Mouse (Mus musculus): Measurements from ENCODE around the gene Eif2ak3.
A peak's percentile ranks its signal among the peaks of the same experiment; 100 is the strongest.

The Eif2ak3 gene

GRCm38 (mm10) chr6:70831179-70831839, 13.0 kb upstream of the Eif2ak3 start:
- no peak for DNase-seq (ENCODE audit: low read depth, low spot score)

DNA sequence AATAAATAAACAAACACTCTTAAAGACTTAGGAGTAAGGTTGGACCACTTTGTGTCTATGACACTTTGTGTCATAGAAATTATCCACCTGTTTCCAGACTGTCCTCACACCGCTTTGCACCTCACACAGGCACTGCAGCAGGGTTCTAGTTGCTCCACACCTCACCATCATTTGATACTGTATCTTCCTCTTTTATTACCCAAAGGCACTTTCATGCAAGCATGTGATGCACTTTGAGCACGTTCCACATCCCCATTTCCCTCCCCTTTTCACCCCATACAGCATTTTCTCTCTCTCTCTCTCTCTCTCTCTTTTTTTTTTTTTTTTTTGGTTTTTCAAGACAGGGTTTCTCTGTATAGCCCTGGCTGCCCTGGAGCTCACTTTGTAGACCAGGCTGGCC, 7.0 kb upstream of the Eif2ak3 start:
- no peak for DNase-seq (ENCODE audit: low read depth, low spot score)

DNA sequence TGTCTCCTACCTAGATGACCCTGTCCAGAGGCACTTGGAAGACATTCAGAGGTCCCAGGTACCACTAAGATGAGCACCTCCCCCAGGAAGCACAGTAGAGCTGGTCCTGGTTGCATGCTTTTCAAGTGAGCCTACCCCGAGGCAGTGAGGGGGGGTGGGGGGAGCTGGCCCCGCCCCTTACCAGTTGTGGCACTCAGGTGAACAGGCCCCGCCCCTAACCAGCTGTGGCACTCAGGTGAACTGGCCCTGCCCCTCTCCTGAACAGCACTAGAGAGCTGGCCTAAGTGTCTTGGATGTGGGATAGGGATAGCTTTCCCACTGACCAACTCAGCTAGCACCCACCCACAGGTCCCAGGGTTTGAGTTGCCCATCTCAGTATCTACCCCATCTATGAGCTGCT, 5.8 kb upstream of the Eif2ak3 start:
- no peak for DNase-seq (ENCODE audit: low read depth, low spot score)

DNA sequence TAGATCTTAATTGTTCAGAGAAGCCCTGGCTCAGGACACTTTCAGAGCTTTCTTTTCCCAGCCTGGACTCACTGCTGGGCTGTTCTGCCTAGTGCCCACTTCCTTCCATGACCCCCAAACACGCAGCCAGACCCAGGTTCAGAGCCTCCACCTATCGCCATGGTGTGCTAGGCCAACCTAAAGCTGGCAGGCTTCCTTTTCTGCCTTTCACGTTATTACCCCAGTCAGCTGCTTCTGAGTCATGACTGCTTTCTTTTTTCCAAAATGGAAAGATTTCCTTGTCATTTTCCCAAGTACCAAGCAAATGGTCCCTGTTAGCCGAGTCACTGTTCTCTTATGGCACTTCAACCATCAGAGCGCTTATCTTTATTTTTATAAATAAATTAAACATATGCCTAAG, 4.0 kb upstream of the Eif2ak3 start:
- no peak for DNase-seq (ENCODE audit: low read depth, low spot score)

DNA sequence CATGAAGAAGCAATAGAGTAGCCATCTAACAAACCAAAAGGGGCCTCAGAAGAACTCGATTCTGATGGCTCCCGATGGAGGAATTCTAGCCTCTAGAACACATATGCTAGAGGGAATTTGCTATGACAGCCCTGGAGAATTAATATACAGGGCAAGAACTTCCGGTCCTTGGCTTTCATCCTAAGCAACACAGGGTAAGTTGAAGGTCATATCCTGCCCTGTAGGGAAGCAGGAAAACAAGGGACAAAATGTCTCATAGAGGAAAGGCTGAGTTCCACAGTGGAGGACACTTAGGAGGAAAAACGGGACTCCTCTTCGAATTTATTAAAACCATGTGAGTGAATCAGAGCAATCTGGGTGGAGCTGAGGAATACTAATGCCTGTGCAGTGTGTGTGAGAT, 1.3 kb upstream of the Eif2ak3 start:
- no peak for DNase-seq (ENCODE audit: low read depth, low spot score)

DNA sequence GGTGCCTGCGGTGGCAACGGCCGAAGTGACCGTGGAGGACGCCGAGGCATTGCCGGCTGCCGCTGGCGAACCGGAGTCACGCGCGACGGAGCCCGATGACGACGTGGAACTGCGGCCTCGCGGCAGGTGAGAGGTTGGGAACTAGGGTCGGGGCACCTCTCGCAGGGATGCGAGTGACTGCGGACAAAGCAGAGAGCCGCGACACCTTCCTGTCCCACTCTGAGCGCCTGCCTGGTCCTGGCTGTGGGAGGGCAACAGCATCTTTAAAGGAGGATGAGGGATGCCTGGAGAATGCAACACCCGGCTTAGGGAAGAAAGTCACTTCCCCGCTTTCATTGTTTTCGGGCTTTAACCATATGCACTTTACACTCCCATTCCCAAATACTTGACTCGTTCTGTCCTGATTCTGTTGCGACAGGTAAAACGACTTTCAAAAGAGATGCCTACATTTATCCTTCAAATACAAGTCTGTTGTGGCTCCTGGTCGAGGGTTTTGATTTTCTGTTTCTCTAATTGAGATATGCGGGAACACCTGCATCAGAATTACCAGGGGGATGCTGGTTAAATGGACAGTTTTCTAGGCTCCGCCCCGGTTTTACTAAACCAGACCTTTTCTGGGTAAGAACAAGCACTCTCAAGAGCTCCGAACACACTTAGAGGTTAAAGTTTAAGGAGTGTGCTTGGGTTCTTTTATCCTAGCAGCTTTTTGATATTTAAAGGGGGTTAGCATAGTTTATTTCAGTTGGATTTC, 756 bp downstream of the Eif2ak3 start:
- peak; percentile 25 for DNase-seq (ENCODE audit: low read depth, low spot score)

DNA sequence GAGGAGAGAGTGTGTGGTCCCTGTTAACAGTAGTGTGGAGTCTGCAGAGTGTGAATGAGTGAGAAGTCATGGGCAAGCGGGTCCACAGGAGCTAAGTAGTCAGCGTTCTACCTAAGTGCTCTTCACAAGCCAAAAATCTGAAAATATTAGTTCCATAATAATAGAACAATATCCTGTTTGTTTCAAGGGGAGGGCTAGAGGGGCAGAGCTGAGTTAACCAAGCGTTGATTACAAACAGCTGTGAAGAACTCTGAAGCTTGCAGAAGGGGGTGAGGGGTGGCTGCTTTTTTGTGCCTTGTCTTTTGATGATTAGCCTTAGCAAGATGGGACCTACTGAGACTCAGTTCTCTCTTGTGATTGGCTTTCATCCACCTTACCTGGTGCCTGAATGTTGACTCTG, 3.1 kb downstream of the Eif2ak3 start:
- DNase-seq (ENCODE audit: low read depth, low spot score) = no peak

DNA sequence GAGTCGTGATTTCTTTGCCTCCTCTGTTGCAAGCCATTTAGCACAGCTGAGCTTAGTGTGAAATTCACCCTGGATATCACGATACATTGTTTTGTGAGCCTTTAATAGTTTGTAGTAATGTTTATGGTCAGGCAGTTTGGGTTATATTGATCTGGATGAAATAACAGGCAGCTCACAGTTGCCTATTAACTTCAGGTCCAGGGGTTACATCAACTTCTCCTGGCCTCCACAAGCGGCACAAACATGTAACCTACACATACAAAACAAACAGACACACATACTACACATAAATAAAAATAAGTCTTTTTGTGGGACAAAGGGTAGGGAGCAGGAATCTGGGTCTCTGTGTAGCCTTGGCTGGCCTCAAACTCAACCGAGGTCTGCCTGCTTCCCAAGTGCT, 9.1 kb downstream of the Eif2ak3 start:
- no peak for DNase-seq (ENCODE audit: low read depth, low spot score)

DNA sequence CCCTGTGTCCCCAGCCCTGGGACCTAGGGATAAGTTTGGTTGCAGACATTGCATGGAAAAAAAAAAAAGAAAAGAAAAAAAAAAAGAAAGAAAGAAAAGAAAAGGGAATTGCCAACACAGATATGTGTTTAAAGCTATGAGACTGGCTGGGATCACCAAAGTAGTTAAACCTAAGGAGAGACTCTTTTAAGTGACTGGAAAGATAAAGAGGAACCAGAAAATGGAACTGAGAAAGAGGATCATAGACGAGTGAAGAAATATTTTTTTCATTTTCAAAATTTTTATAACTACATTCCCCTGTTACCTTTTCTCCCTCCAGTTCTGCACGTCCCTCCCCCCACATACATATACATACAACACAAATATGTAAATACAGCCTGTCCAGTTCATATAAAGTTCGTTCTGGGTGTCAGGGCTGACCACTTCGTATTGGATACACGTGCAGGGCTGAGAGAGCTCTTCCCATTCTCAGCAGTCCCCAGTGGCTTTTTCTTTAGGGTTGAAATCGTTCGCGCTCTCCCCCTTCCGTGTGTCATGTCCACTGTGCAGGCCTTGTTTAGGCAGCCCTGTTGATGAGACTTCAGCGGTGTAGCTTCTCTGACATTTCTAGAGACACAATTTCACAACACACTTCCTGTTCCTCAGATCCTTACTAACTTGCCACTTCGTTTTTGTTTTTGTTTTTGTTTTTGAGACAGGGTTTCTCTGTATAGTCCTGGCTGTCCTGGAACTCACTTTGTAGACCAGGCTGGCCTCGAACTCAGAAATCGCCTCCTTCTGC, 11.4 kb downstream of the Eif2ak3 start:
- no peak for DNase-seq (ENCODE audit: low read depth, low spot score)

- DNase-seq (ENCODE audit: low read depth, low spot score) = peak; percentile 22
Measured at GRCm38 (mm10) chr6:70862726-70863125, 18.4 kb downstream of the Eif2ak3 start.

- DNase-seq (ENCODE audit: low read depth, low spot score) = no peak
Measured at GRCm38 (mm10) chr6:70864285-70864684, 20.0 kb downstream of the Eif2ak3 start.

- DNase-seq (ENCODE audit: low read depth, low spot score) = no peak
Measured at GRCm38 (mm10) chr6:70866761-70867160, 22.4 kb downstream of the Eif2ak3 start.

DNA sequence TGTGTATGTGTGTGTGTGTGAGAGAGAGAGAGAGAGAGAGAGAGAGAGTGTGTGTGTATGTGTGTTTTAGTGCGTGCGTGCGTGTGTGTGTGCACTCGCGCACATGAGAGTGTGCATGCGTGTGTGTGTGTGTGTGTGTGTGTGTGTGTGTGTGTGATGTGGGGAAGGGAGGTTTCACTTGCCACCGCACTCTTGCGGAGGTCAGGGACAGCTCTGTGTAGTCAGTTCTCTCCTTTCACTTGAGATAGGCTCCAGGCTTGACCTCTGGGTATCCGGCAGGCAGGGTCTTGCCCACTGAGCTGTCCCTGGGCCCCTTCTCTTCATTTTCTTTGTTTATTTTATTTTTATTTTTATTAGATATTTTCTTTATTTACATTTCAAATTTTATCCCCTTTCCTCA, 23.0 kb downstream of the Eif2ak3 start:
- DNase-seq (ENCODE audit: low read depth, low spot score) = no peak

DNA sequence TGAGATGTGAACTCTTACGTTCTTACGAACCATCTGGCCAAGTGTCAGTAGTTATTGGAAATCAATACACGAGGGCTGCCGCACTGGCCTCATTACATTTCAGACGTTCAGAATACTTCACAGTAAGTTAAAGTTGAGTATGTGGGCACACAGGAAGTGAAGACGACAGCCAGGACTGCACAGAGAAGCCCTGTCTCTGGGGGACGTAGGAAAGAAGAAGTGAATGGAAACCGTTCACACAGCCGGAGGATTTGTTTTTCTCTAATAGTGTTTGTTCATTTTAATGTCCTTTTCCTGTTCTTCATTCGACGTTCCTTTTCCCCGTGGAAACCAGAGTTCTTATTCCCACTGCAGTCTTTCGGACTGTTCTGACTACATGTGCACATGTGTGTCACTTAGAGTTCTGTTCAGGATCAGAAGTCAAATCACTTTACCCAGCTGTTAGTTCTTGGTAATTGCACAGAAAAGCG, 27.2 kb downstream of the Eif2ak3 start:
- DNase-seq (ENCODE audit: low read depth, low spot score) = peak; percentile 55

- peak; percentile 85 for DNase-seq (ENCODE audit: low read depth, low spot score)
Measured at GRCm38 (mm10) chr6:70872128-70872527, 27.8 kb downstream of the Eif2ak3 start.

DNA sequence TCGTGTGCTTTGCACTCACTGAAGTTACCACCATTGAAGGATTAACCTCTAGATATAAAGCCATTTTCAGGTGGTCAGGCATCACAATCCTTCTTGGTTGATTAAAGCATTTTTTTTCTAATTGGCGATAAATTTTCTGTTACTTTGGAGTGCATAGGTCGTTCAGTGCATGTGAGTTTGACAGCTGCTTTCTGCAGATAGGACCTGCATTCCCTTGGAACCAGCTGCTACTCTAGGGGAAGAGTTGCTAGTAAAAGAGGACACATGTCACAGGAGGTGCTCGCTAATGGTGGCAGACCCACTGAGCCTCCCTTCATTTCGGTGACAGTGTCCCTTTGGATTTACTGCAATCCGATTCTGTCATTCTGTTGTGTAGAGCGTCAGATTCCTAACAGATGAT, 28.3 kb downstream of the Eif2ak3 start:
- DNase-seq (ENCODE audit: low read depth, low spot score) = no peak

DNA sequence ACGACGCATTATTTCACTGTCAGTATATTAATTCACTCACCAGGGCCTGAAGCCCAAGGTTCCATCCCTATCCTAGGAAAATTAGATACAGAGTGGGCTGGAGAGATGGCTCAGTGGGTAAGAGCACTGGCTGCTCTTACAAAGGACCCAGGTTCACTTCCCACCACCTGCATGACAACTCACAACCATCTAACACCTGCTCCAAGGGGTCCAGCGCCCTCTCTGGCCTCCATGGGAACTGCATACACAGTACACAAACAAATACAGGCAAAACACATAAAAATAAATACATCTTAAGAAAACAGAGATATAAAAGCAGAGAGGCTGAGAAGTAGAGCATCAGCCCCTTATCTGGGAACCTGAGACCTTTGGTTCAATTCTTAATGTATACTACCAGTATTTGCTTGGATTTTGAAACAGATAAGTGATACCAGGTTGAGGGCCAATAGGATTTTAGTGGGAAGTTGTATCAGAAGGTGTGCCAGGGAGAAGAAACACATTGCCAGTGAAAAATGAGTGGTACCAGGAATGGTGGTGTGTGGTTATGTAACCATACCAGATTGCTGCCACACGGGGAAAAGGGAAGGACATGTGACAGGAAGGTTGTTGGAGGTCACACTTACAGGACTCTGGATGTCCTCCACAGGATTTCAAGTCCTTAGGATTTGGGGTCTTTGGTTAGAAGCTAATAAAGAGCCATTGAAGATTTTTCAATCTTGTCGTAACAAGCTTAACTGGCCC, 29.9 kb downstream of the Eif2ak3 start:
- DNase-seq (ENCODE audit: low read depth, low spot score) = peak; percentile 53

DNA sequence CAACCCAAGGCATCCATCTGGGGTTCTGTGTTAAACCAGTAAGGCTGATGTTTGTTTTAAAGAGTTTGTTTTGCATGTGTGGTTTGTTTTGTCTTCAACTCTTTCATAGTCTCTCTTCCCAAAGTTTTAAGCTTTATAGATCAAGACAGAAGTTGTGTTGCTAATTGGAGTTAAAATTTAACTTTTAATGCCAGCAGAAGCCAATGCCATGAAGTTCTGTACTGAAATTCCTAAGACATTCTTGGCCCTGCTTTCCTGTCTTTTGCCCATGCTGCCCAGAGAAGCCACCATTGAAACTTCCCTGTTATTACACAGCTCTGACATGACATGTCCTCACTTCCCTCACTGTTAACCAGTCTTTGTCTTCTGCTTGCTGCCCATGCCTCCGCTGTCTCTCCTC, 30.7 kb downstream of the Eif2ak3 start:
- DNase-seq (ENCODE audit: low read depth, low spot score) = no peak

- peak; percentile 88 for DNase-seq (ENCODE audit: low read depth, low spot score)
Measured at GRCm38 (mm10) chr6:70880714-70881304, 36.5 kb downstream of the Eif2ak3 start.

DNA sequence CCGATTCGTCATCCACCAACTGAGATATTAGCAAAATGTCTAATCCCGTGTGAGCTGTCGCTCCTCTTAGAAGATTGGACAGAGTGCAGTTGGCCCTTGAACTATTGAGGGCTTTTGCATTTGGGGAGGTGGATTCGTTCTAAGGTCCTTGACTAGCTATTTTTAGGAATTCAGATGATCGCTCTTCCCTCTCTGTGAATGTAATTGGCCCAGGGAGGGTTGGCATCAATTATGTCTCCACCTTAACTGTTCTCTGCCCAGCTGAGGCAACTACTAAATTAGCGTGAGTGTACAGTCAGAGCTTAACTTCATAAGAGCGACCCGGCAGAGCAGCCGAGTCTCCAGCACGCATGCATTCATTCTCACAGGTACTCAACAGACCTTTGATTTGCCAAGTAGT, 43.7 kb downstream of the Eif2ak3 start:
- DNase-seq (ENCODE audit: low read depth, low spot score) = no peak

DNA sequence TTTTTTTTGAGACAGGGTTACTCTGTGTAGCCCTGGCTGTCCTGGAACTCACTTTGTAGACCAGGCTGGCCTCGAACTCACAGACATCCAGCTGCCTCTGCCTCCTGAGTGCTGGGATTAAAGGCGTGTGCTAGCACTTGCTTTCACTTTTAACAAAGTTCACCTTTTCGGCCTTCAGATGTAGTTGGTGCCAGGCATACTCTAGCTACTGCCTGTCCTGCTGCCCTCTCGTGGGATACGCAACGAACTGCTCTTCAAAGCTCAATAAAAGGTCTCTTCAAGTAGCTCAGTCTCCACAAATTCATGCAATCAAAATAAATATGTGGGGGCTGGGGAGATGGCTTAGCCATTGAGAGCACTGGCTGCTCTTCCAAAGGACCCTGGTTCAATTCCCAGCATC, 53.9 kb downstream of the Eif2ak3 start:
- DNase-seq (ENCODE audit: low read depth, low spot score) = no peak

Data from CD4-positive, CD25-positive, alpha-beta regulatory T cell, adult 2 months (primary cell).